Mouse (Mus musculus) stomach, embryonic 15.5 days (tissue): Measurements from ENCODE around the gene Myl12a. TPM values are rescaled to one million over a fixed set of nuclear protein-coding genes. Genes with fewer than 3 reads are reported as not detected.
"Not testable (repeated sequence)": the region's sequence is repeated elsewhere in the genome, so short reads cannot be mapped to it uniquely, and the experiment has no call there.

Source experiments
- ATAC-seq: fragments of 200-750 bp; cut with Nextera tagmentation; 2 replicates; pipeline ENCODE4 v1.8.0; 2017; ENCODE audit warnings: low read depth, moderate number of reproducible peaks, moderate TSS enrichment; ENCODE audit not compliant: insufficient read depth, low FRiP score
- H3K27ac ChIP-seq: fragments of 300-500 bp; sonication (generic); 2 replicates; pipeline ENCODE4 v1.5.1; 2015; ENCODE audit warnings: mild to moderate bottlenecking, inconsistent platforms
- H3K27me3 ChIP-seq: fragments of 300-500 bp; sonication (generic); replicated peaks from 2 replicates; pipeline ENCODE4 v1.6.1; 2015; ENCODE audit warnings: inconsistent platforms
- H3K36me3 ChIP-seq: fragments of 300-500 bp; sonication (generic); 2 replicates; pipeline ENCODE4 v1.6.1; 2015; ENCODE audit warnings: inconsistent platforms
- H3K4me1 ChIP-seq: fragments of 300-500 bp; sonication (generic); 2 replicates; pipeline ENCODE4 v1.6.1; 2015; ENCODE audit warnings: inconsistent platforms
- H3K4me2 ChIP-seq: fragments of 300-500 bp; sonication (generic); 2 replicates; pipeline ENCODE4 v1.6.1; 2015; ENCODE audit warnings: mild to moderate bottlenecking, inconsistent platforms
- H3K4me3 ChIP-seq: fragments of 300-500 bp; sonication (generic); replicated peaks from 2 replicates; pipeline ENCODE4 v1.5.1; 2015; ENCODE audit warnings: inconsistent platforms
- H3K9ac ChIP-seq: fragments of 300-500 bp; sonication (generic); 2 replicates; pipeline ENCODE4 v1.6.1; 2015; ENCODE audit warnings: inconsistent platforms
- H3K9me3 ChIP-seq: fragments of 300-500 bp; sonication (generic); 2 replicates; pipeline ENCODE4 v1.6.1; 2016; ENCODE audit warnings: inconsistent platforms
- WGBS: fragments of 180-500 bp; shearing (Covaris S2); methylation state at CpG from one replicate; pipeline ENCODE4 v1.1.7; 2015; 5-methylcytosine and 5-hydroxymethylcytosine counted together
- polyA plus RNA-seq: library from polyadenylated mRNA; unstranded; fragments of >200 nt; fragmentation: Nextera tagmentation; extraction: Ambion mirVana; gene quantifications from 2 replicates; pipeline ENCODE4 v1.2.1, GENCODE M21; 2015

Gene Myl12a
- polyA plus RNA-seq, 1 experiment from 2014 or later = 495 TPM

DNA sequence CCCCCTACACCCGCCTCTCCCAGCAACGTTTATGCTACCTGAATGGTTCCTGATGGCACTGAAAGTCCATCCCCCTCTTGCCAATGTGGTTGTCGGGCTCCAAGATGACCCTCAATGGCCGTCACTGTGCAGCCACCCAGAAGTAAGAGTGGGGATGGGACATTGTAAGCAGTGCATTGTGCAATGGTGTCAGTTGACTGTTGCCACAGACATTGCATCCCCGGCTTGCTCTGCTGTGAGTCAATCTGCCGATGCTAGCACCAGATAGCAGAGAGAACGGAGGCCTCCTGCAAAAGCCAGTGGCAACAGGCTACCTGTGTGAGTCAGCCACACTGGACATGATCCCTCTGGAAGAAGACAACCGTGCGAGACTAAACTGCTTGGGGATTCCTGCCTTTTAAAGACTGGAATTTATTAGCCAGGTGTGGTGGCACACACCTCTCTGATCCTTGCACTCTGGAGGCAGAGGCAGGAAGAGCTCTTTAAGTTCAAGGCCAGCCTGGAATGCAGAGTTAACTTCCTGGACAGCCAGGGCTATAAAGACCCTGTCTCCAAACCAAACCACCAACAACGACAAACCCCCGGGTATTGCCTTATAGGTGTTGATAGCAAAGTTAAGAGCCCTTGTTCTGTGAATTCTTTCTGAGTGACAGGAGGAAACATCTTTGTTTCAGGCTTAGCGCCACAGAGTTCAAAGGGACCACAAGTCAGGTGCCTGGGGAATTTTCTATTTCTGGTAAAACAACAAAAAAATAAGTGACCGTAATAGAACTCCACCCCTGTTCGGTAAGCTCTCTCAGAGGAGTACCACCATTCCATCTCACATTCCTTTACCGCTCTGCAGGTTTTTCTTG is 16.9 kb downstream of the Myl12a start:
- H3K9me3 ChIP-seq = no peaks in the 10 kb centered on the region
- peaks cover 16% of the 10 kb centered on the region for H3K36me3 ChIP-seq
- no peaks in the 10 kb centered on the region for H3K27me3 ChIP-seq
- no peak overlapping the region for H3K4me2 ChIP-seq
- H3K9ac ChIP-seq = no peak overlapping the region
- no peak overlapping the region for H3K27ac ChIP-seq
- ATAC-seq = no peak
- no peak overlapping the region for H3K4me3 ChIP-seq
- peaks cover 22% of the 10 kb centered on the region for H3K4me1 ChIP-seq
- 82% methylated on average over 15 of the region's 15 CpGs for WGBS

DNA sequence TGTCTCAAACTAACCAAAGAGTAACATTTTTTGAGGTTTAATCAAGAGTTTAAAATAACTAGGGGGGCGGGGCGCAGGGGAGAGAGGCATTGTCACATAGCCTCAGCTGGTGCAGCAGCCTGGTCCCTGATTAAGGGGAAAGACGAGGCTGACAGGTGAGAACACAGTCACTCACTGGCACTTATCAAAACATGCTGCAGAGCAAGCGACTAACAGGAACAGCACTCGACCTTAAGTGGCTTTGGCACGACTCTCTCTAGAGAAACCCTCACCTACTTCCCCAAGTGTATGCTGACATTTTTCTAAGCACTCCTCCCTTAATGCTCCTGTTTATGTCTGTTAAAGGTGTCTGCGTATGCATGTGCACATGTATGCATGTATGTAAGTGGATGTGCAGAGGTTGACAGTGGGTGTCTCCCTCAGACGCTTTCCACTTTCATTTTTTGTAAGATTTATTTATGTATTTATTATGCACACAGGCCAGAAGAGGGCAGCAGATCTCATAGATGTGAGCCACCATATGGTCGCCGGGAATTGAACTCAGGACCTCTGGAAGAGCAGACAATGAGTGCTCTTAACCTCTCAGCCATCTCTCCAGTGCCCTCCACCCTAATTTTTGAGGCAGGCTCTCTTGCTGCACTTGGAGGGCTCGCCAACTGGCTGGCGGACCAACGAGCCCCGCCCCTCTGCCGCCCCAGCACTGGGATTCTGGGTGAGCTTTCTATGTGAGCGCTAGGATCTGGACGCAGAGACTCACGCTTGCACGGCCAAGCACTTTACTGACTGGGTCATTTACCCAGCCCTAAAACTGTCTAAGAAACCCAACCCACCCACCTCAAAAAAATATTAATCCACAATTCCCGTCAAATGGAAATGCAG is 23.1 kb downstream of the Myl12a start:
- no peaks in the 10 kb centered on the region for H3K27me3 ChIP-seq
- H3K27ac ChIP-seq = no peak overlapping the region
- no peaks in the 10 kb centered on the region for H3K9me3 ChIP-seq
- ATAC-seq = no peak
- no peaks in the 10 kb centered on the region for H3K4me1 ChIP-seq
- 84% methylated on average over 20 of the region's 20 CpGs for whole genome bisulfite sequencing
- H3K36me3 ChIP-seq = peaks cover 14% of the 10 kb centered on the region
- no peak overlapping the region for H3K4me3 ChIP-seq
- H3K9ac ChIP-seq = no peak overlapping the region
- H3K4me2 ChIP-seq = no peak overlapping the region

DNA sequence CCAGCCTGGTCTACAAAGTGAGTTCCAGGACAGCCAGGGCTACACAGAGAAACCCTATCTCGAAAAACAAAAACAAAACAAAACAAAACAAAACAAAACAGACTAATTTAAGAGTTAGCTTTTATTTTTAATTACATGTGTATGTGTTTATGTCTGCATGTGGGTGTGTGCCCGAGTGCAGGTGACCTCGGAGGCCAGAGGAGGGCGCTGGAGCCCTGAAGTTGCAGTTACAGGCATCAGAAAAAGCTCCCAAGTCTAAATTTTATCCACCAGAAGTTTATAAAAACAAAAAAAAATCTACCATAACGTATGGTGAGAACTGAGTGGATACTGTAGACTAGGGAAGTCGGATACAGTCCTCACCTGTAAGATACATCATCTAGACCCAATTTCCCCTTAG is 24.9 kb downstream of the Myl12a start:
- Histone ChIP-seq H3K27ac (no peak overlapping the region), H3K27me3 (no peaks in the 10 kb centered on the region), H3K9ac (no peak overlapping the region), H3K9me3 (no peaks in the 10 kb centered on the region), H3K36me3 (peaks cover 19% of the 10 kb centered on the region), H3K4me3 (no peak overlapping the region), H3K4me2 (no peak overlapping the region), H3K4me1 (no peaks in the 10 kb centered on the region)
- no peak for ATAC-seq
- 88% methylated on average over 6 of the region's 6 CpGs for WGBS

DNA sequence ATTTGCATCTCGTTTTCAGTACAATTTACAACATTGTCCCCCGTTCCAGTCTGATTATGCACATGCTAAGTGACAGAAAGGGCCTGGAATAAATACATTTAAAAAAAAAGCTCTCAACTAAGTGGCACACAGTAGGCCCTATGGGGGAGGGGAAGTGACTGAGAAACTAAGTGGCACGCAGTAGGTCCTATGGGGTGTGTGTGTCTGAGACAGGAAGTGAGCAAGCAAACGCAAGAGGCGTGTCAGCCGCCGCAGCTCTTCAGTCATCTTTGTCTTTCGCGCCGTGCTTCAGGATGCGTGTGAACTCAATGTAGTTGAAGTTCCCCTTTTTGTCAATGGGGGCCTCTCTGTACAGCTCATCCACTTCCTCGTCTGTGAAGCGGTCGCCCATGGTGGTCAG is 28.6 kb downstream of the Myl12a start:
- 86% methylated on average over 14 of the region's 14 CpGs for WGBS
- not testable (repeated sequence) for H3K36me3 ChIP-seq, H3K27me3 ChIP-seq, H3K9me3 ChIP-seq, H3K27ac ChIP-seq, H3K4me1 ChIP-seq, H3K4me3 ChIP-seq, H3K4me2 ChIP-seq, H3K9ac ChIP-seq, ATAC-seq

DNA sequence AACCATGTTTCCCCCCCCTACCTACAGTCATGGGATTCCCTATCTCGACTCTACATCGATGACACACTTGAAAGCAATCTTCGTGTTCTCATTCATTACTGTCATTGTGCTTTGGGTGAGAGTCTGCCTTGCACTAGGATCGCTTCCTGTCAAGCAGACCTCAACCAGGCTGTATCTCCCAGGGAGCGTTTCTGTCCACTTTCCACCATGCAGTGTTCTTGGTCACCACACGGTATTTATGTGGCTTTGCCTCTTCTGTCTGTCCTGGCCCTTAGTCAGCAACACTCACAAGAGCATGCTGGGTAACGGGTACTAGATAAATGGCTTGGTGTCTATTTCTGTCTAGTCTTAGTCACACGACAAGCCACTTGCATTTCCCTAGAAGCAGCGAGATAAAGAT is 29.3 kb downstream of the Myl12a start:
- no peak overlapping the region for H3K4me2 ChIP-seq
- H3K4me1 ChIP-seq = 0 out of 2 replicates have a peak, but pooled peaks cover 2% of the 10 kb centered on the region
- no peak overlapping the region for H3K4me3 ChIP-seq
- H3K9me3 ChIP-seq = no peaks in the 10 kb centered on the region
- no peak for ATAC-seq
- H3K36me3 ChIP-seq = peaks cover 7% of the 10 kb centered on the region
- H3K27me3 ChIP-seq = no peaks in the 10 kb centered on the region
- no peak overlapping the region for H3K27ac ChIP-seq
- no peak overlapping the region for H3K9ac ChIP-seq
- WGBS = 82% methylated on average over 9 of the region's 9 CpGs

DNA sequence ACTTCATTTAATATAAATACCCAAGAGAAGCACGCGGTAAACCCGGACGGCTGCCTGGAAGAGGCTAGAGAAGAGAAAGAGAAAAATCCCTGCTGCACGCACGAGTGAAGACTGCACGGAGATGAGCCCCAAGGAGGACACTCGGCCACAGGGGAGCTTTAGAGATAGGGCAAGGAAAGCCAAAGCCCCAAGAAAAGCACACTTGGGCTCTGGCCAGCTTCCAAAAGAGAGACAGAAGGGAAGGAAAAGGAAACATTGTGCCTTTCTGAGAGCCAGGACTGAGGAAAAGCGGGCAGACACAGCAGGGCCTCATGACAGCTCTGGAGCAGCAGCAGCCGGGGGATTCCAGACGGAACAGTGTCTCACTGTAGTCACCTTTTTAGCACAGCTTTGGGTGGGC is 31.5 kb downstream of the Myl12a start:
- no peaks in the 10 kb centered on the region for H3K27me3 ChIP-seq
- ATAC-seq = no peak
- 58% methylated on average over 11 of the region's 11 CpGs for WGBS
- no peak overlapping the region for H3K27ac ChIP-seq
- H3K9me3 ChIP-seq = no peaks in the 10 kb centered on the region
- H3K9ac ChIP-seq = no peak overlapping the region
- no peak overlapping the region for H3K4me3 ChIP-seq
- peaks cover 7% of the 10 kb centered on the region for H3K36me3 ChIP-seq
- no peak overlapping the region for H3K4me2 ChIP-seq
- 0 out of 2 replicates have a peak, but pooled peaks cover 4% of the 10 kb centered on the region for H3K4me1 ChIP-seq

DNA sequence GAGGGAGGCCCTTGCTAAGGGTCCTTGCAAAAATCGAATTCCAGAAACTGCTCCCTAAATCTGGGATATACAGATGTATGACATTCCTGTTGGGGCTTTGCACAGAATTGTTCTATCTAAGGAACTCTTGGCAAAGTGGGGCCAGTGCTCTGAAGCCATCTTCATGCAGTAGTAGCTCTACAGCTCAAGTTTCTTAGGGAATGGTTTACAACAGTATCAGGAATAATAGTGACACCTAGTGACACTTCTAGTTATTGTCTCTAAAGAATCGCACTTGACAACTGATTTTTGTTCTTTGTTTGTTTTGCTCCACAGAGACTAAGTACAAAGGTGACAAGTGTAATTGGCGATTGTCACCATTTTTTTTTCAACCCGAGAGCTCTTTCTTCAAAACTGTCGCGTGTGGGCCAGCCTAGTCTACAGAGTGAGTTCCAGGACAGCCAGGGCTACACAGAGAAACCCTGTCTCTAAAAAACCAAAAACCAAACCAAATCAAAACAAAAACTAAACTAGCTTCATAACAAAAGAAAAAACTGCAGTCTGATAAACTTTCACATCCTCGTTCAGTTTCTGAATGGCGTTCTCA is 34.0 kb downstream of the Myl12a start:
- Histone ChIP-seq H3K4me2 (no peak overlapping the region), H3K4me1 (0 out of 2 replicates have a peak, but pooled peaks cover 4% of the 10 kb centered on the region), H3K9ac (no peak overlapping the region), H3K36me3 (peaks cover 5% of the 10 kb centered on the region; the same call in 1 of the 2 replicates), H3K27me3 (no peaks in the 10 kb centered on the region), H3K4me3 (no peak overlapping the region), H3K27ac (no peak overlapping the region), H3K9me3 (no peaks in the 10 kb centered on the region)
- 20% methylated on average over 8 of the region's 8 CpGs for WGBS
- ATAC-seq = no peak

DNA sequence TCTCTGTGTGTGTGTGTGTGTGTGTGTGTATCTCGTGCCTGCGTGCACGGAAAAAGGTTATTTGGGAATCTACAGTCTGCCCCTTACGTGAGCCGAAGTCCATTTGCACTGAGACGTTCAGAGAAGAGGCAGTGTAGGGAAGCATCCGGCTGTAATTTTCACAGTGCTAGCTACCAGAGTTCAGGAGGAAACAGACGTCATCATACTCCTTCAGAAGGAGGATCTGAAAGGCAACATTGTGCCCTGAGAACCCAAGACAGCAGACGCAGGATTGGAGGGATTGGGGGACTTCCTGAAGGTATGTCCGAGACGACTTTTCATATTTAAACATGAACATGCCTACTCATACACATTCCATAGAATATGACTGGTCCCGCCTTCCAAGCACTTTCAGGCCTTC is 35.0 kb downstream of the Myl12a start:
- Histone ChIP-seq H3K4me3 (no peak overlapping the region), H3K36me3 (no peaks in the 10 kb centered on the region), H3K9ac (no peak overlapping the region), H3K27ac (no peak overlapping the region), H3K9me3 (no peaks in the 10 kb centered on the region), H3K4me2 (no peak overlapping the region), H3K4me1 (0 out of 2 replicates have a peak, but pooled peaks cover 4% of the 10 kb centered on the region), H3K27me3 (no peaks in the 10 kb centered on the region)
- no peak for ATAC-seq
- 47% methylated on average over 12 of the region's 12 CpGs for WGBS

DNA sequence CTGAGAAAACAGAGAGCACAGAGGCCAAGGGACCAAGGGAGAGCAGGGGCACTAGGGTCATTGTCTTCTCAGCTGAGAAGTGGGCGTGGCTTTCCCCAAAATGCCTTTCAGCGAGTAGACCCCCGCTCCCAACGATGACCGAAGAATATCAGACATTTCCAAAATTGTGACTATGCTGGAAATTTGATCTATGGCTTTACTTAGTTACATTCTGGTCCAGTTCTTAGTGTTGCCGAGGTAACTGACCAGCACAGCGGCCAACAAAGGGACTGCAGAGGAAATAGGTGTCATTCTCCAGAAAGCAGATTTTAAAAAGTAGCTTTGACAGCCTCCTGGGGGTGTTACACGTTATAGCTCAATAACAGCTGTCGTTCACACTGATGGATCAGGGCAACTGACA is 35.5 kb downstream of the Myl12a start:
- no peaks in the 10 kb centered on the region for H3K27me3 ChIP-seq
- H3K27ac ChIP-seq = no peak overlapping the region
- WGBS = 43% methylated on average over 9 of the region's 9 CpGs
- H3K4me2 ChIP-seq = no peak overlapping the region
- 0 out of 2 replicates have a peak, but pooled peaks cover 4% of the 10 kb centered on the region for H3K4me1 ChIP-seq
- ATAC-seq = no peak
- H3K36me3 ChIP-seq = no peaks in the 10 kb centered on the region
- no peak overlapping the region for H3K4me3 ChIP-seq
- H3K9me3 ChIP-seq = no peaks in the 10 kb centered on the region
- no peak overlapping the region for H3K9ac ChIP-seq

DNA sequence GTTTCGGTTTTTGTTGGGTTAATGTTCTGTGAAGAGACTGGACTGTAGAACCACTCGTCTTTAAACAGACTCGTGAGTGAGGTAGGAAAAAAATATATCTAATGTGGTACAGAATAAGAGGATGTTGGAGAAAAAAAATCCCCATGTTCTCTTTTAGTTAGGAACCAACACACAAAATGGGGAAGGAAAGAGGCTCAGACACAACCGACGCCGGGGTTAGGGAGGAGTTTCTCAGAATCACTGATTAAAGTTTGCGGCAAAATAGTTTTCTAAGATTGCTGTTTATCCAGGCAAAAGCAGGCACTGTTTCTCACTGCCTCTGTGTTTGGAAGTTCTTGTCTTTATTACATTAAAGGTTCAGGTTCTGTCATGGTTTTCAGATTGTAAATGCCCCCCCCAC is 36.6 kb downstream of the Myl12a start:
- Histone ChIP-seq H3K4me2 (no peak overlapping the region), H3K4me3 (no peak overlapping the region), H3K9me3 (no peaks in the 10 kb centered on the region), H3K4me1 (0 out of 2 replicates have a peak, but pooled peaks cover 4% of the 10 kb centered on the region), H3K36me3 (no peaks in the 10 kb centered on the region), H3K27ac (no peak overlapping the region), H3K27me3 (no peaks in the 10 kb centered on the region), H3K9ac (no peak overlapping the region)
- no peak for ATAC-seq
- 79% methylated on average over 7 of the region's 7 CpGs for WGBS

DNA sequence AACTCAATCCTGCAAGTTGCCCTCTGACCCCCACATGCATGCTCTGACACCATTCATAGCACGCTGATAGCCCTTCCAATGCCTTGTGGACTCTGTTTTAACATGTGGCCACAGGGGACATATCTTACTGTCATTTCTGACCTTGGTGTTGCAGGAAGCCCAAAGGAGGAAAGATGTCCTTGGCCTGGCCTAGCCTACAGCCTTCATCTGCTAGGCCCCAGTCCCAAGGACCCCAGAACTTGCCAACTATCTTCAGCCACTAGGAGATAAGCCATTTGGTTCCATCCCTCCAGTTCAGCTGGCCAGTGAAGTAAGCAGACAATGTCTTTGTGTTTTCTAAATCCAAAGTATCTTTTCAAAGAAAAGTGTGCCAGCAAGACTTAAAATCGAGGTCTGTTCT is 37.4 kb downstream of the Myl12a start:
- no peak overlapping the region for H3K4me2 ChIP-seq
- WGBS = 81% methylated on average over 2 of the region's 2 CpGs

DNA sequence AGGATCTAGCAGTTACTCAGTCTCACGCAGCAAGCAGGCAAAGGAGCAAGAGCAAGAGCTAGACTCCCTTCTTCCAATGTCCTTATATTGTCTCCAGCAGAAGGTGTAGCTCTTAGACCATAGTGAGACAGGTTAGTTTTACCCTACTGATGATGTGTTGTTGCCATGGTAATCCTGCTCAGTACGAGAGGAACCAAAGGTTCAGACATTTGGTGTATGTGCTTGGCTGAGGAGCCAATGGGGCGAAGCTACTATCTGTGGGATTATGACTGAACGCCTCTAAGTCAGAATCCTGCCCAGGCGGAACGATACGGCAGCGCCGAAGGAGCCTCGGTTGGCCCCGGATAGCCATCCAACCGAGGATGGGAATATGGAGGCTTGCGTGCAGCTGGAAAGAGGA is 39.1 kb downstream of the Myl12a start:
- peak; percentile 100 for ATAC-seq
- H3K9ac ChIP-seq, H3K27me3 ChIP-seq, H3K27ac ChIP-seq, H3K4me2 ChIP-seq, H3K4me3 ChIP-seq, H3K9me3 ChIP-seq, H3K4me1 ChIP-seq, H3K36me3 ChIP-seq: not testable (repeated sequence)
- WGBS = 70% methylated on average over 13 of the region's 13 CpGs

More for the DNA sequence above, 37.4 kb downstream of the Myl12a start:
- H3K4me1 ChIP-seq = 0 out of 2 replicates have a peak, but pooled peaks cover 4% of the 10 kb centered on the region
- no peaks in the 10 kb centered on the region for H3K36me3 ChIP-seq
- H3K4me3 ChIP-seq = no peak overlapping the region
- ATAC-seq = no peak
- H3K9ac ChIP-seq = no peak overlapping the region
- H3K27ac ChIP-seq = no peak overlapping the region
- no peaks in the 10 kb centered on the region for H3K27me3 ChIP-seq
- H3K9me3 ChIP-seq = no peaks in the 10 kb centered on the region
